Mouse (Mus musculus) ZHBTc4 (cell line): ENCODE data around the gene Cdhr1.

Experiments
- DNase-seq: peaks from one replicate; pipeline ENCODE4 v3.0.0-alpha.2; 2011; ENCODE audit warnings: low read depth, low spot score

Gene Cdhr1

GRCm38 (mm10) chr14:37068516-37068915 is 29.6 kb downstream of the Cdhr1 start:
- DNase-seq: peak; percentile 78

GRCm38 (mm10) chr14:37067629-37068028 is 30.5 kb downstream of the Cdhr1 start, which contains the start of gene Lrit2:
Gene Lrit2 (plus strand): TSS chr14:37067929.
- no peak for DNase-seq

- no peak for DNase-seq
Observed at GRCm38 (mm10) chr14:37066636-37067035, 31.5 kb downstream of the Cdhr1 start.

- no peak for DNase-seq
Observed at GRCm38 (mm10) chr14:37064849-37065248, 33.3 kb downstream of the Cdhr1 start.

- DNase-seq: no peak
Observed at GRCm38 (mm10) chr14:37048914-37049410, 49.2 kb downstream of the Cdhr1 start, which contains the start of gene Rgr. Gene Rgr (minus strand): TSS chr14:37048964.

- DNase-seq: no peak
Observed at GRCm38 (mm10) chr14:37034432-37034831, 63.7 kb downstream of the Cdhr1 start.

GRCm38 (mm10) chr14:37033241-37033640 is 64.9 kb downstream of the Cdhr1 start:
- DNase-seq: peak; percentile 78

- DNase-seq: no peak
Observed at GRCm38 (mm10) chr14:37032481-37033104, 65.6 kb downstream of the Cdhr1 start.

- no peak for DNase-seq
Observed at GRCm38 (mm10) chr14:37028555-37028954, 69.6 kb downstream of the Cdhr1 start.

- no peak for DNase-seq
Observed at GRCm38 (mm10) chr14:37027951-37028350, 70.2 kb downstream of the Cdhr1 start.
